Mouse (Mus musculus) embryonic facial prominence, embryonic 13.5 days (tissue): ENCODE measurements around the gene Lmtk2. TPM values are rescaled to one million over a fixed set of nuclear protein-coding genes. Genes with fewer than 3 reads are reported as not detected.

Experiments
- ATAC-seq: fragments of 200-750 bp; cut with Nextera tagmentation; 2 replicates; pipeline ENCODE4 v1.8.0; 2017; ENCODE audit warnings: low read depth; ENCODE audit not compliant: insufficient number of reproducible peaks, insufficient read depth, low FRiP score, low TSS enrichment
- H3K27ac ChIP-seq: fragments of 300-500 bp; sonication (generic); 2 replicates; pipeline ENCODE4 v1.5.1; 2015; ENCODE audit warnings: moderate library complexity, mild to moderate bottlenecking, inconsistent platforms
- H3K27me3 ChIP-seq: fragments of 300-500 bp; sonication (generic); 2 replicates; pipeline ENCODE4 v1.6.1; 2015; ENCODE audit warnings: mild to moderate bottlenecking, inconsistent platforms
- H3K36me3 ChIP-seq: fragments of 300-500 bp; sonication (generic); 2 replicates; pipeline ENCODE4 v1.6.1; 2015; ENCODE audit warnings: mild to moderate bottlenecking, inconsistent platforms
- H3K4me1 ChIP-seq: fragments of 300-500 bp; sonication (generic); 2 replicates; pipeline ENCODE4 v1.6.1; 2015; ENCODE audit warnings: inconsistent platforms
- H3K4me2 ChIP-seq: fragments of 300-500 bp; sonication (generic); 2 replicates; pipeline ENCODE4 v1.6.1; 2015; ENCODE audit warnings: moderate library complexity, mild to moderate bottlenecking, inconsistent platforms
- H3K4me3 ChIP-seq: fragments of 300-500 bp; sonication (generic); 2 replicates; pipeline ENCODE4 v1.5.1; 2015; ENCODE audit warnings: mild to moderate bottlenecking, inconsistent platforms
- H3K9ac ChIP-seq: fragments of 300-500 bp; sonication (generic); 2 replicates; pipeline ENCODE4 v1.6.1; 2015; ENCODE audit warnings: mild to moderate bottlenecking, inconsistent platforms
- H3K9me3 ChIP-seq: fragments of 300-500 bp; sonication (generic); 2 replicates; pipeline ENCODE4 v1.6.1; 2016; ENCODE audit warnings: inconsistent platforms
- WGBS: fragments of 180-500 bp; shearing (Covaris S2); methylation state at CpG from one replicate; pipeline ENCODE4 v1.1.7; 2015; ENCODE audit warnings: mixed read lengths; 5-methylcytosine and 5-hydroxymethylcytosine counted together
- polyA plus RNA-seq: library from polyadenylated mRNA; unstranded; fragments of >200 nt; fragmentation: Nextera tagmentation; extraction: Ambion mirVana; gene quantifications from 2 replicates; pipeline ENCODE4 v1.2.1, GENCODE M21; 2015

The Lmtk2 gene
- polyA plus RNA-seq, 1 experiment from 2014 or later = 4.8 TPM

- no peak for ATAC-seq
- no peaks in the 10 kb centered on the region for H3K9me3 ChIP-seq
Observed at GRCm38 (mm10) chr5:144151270-144151669, 51.0 kb downstream of the Lmtk2 start.

GRCm38 (mm10) chr5:144154528-144154927 lies 54.3 kb downstream of the Lmtk2 start:
- WGBS = 32% methylated on average over 7 of the region's 7 CpGs
- H3K27me3 ChIP-seq = no peaks in the 10 kb centered on the region
- no peaks in the 10 kb centered on the region for H3K9me3 ChIP-seq
- no peak for ATAC-seq
- H3K4me2 ChIP-seq = no peak overlapping the region
- H3K36me3 ChIP-seq = peaks cover 39% of the 10 kb centered on the region
- H3K4me1 ChIP-seq = peaks cover 20% of the 10 kb centered on the region
- no peak overlapping the region for H3K4me3 ChIP-seq
- no peak overlapping the region for H3K9ac ChIP-seq
- H3K27ac ChIP-seq = no peak overlapping the region

More at GRCm38 (mm10) chr5:144151270-144151669, 51.0 kb downstream of the Lmtk2 start:
- no peaks in the 10 kb centered on the region for H3K4me1 ChIP-seq
- H3K36me3 ChIP-seq = peaks cover 39% of the 10 kb centered on the region
- no peak overlapping the region for H3K4me3 ChIP-seq
- H3K27me3 ChIP-seq = no peaks in the 10 kb centered on the region
- no peak overlapping the region for H3K9ac ChIP-seq
- 90% methylated on average over 4 of the region's 4 CpGs for WGBS
- H3K4me2 ChIP-seq = no peak overlapping the region
- H3K27ac ChIP-seq = no peak overlapping the region

DNA sequence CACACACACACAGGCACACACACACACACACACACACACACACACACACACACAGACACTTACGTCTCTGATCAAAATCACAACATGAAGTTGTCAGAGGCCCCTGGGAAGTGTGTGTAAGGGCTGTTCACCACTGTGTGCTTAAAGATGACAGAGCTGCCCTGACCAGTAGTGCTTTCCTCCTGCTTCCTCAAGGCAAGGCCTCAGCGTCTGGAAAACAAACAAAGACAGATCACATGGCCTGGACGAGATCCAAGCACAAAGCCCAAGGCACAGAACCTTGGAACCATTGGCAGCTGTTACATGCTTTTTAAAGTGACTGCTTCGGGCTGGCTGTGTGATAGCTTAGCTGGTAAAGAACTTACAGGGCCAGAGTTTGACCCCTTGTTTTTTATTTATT lies 58.4 kb downstream of the Lmtk2 start:
- no peaks in the 10 kb centered on the region for H3K9me3 ChIP-seq
- no peak overlapping the region for H3K4me3 ChIP-seq
- 23% methylated on average over 4 of the region's 4 CpGs for WGBS
- no peak overlapping the region for H3K4me2 ChIP-seq
- H3K27me3 ChIP-seq = no peaks in the 10 kb centered on the region
- peaks cover 29% of the 10 kb centered on the region for H3K36me3 ChIP-seq
- H3K27ac ChIP-seq = peak overlapping the region; percentile 73
- ATAC-seq = peak; percentile 56; the same call in 1 of the 2 replicates
- H3K9ac ChIP-seq = no peak overlapping the region
- H3K4me1 ChIP-seq = peaks cover 35% of the 10 kb centered on the region

- H3K4me3 ChIP-seq = no peak overlapping the region
- 79% methylated on average over 8 of the region's 8 CpGs for WGBS
- no peaks in the 10 kb centered on the region for H3K9me3 ChIP-seq
- peaks cover 39% of the 10 kb centered on the region for H3K4me1 ChIP-seq
- H3K27me3 ChIP-seq = no peaks in the 10 kb centered on the region
- no peak overlapping the region for H3K4me2 ChIP-seq
- H3K9ac ChIP-seq = no peak overlapping the region
- H3K36me3 ChIP-seq = peaks cover 29% of the 10 kb centered on the region
- no peak for ATAC-seq
- H3K27ac ChIP-seq = peak overlapping the region; percentile 73
Observed at GRCm38 (mm10) chr5:144159137-144159536, 58.9 kb downstream of the Lmtk2 start.

- Histone ChIP-seq H3K27ac (peak overlapping the region; percentile 74), H3K36me3 (peaks cover 38% of the 10 kb centered on the region), H3K4me3 (no peak overlapping the region), H3K9me3 (no peaks in the 10 kb centered on the region), H3K9ac (0 out of 2 replicates have a peak overlapping the region, but pooled peaks have one; percentile 16), H3K27me3 (no peaks in the 10 kb centered on the region), H3K4me2 (no peak overlapping the region), H3K4me1 (peaks cover 38% of the 10 kb centered on the region)
- ATAC-seq = no peak
- WGBS = 79% methylated on average over 5 of the region's 5 CpGs
Observed at GRCm38 (mm10) chr5:144162080-144162812, 62.0 kb downstream of the Lmtk2 start.

DNA sequence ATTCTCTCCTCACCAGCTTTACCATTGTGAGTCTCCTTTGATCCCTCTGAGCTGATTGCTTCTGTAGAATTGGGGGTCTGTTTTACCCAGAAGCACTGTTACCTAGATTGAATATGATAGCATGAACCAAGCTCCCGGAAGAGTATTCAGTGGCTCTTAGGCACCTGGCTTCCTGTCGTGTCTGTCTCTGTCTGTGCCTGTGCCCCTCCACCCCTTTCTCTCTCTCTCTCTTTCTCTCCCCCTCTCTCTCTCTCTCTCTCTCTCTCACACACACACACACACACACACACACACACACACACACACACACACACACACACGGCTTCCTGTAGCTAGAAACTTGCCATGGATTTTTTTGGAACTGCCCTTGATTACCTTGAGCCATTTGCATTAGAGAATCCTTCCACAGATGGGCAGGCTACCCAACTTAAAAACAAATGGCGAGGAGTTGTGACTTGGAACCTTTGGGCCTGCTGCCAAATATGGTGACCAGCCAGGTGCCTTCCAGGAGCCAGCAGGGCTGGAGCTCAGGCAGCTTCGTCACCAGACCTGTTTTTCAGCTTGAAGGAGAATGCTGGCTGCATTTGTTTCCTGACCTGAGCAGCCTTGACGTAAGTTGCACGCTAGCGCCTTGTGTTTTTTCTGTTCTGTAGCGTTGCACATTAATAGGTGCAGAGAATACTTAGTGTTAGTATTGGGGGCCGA lies 62.7 kb downstream of the Lmtk2 start:
- H3K36me3 ChIP-seq = peaks cover 34% of the 10 kb centered on the region
- WGBS = 69% methylated on average over 10 of the region's 10 CpGs
- H3K4me2 ChIP-seq = no peak overlapping the region
- ATAC-seq = no peak
- no peak overlapping the region for H3K9ac ChIP-seq
- H3K27me3 ChIP-seq = no peaks in the 10 kb centered on the region
- peak overlapping the region; percentile 74 for H3K27ac ChIP-seq
- H3K4me3 ChIP-seq = no peak overlapping the region
- H3K9me3 ChIP-seq = no peaks in the 10 kb centered on the region
- H3K4me1 ChIP-seq = peaks cover 35% of the 10 kb centered on the region

GRCm38 (mm10) chr5:144165756-144166155 lies 65.5 kb downstream of the Lmtk2 start:
- peaks cover 46% of the 10 kb centered on the region for H3K36me3 ChIP-seq
- H3K4me1 ChIP-seq = peaks cover 23% of the 10 kb centered on the region
- no peak overlapping the region for H3K27ac ChIP-seq
- H3K4me2 ChIP-seq = no peak overlapping the region
- ATAC-seq = no peak
- no peaks in the 10 kb centered on the region for H3K27me3 ChIP-seq
- no peaks in the 10 kb centered on the region for H3K9me3 ChIP-seq
- 75% methylated on average over 3 of the region's 3 CpGs for WGBS
- H3K4me3 ChIP-seq = no peak overlapping the region
- H3K9ac ChIP-seq = no peak overlapping the region

DNA sequence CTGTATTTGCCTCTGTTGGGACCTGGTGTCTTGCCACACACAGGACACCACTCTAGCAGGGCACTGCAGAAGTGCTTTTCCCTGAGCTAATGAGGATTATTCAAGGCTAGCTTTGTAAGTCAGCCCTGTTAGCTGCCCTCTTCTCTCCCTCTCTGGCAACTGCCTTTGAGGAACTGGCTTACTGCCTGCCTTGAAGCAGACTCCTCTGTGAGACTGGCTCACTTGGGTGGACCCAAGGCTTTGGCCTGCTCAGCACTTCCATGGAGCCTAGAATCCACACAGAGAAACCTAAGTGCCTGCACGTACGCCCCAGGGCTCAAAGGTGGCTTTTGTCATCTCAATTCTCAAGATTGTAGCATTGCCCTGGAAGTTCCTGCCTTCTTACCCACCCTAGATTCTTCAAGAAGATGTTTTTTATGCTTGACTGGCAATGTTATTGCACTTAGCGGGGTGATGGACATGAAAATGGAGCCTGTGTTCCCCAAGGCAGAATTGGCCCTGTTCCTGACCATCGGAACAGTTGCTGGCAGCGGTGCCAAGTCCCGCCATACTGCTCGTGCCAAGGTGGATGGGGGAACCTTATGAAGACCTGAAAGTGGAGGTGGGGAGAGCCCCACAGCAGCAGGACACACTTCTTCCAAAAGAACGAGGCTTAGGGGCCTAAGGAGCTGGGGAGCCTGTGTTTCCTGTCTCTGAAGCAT lies 69.2 kb downstream of the Lmtk2 start:
- Histone ChIP-seq H3K9ac (no peak overlapping the region), H3K4me2 (no peak overlapping the region), H3K4me1 (peaks cover 5% of the 10 kb centered on the region; the same call in 1 of the 2 replicates), H3K27ac (peak overlapping the region; percentile 33; the same call in 1 of the 2 replicates), H3K27me3 (no peaks in the 10 kb centered on the region), H3K4me3 (no peak overlapping the region), H3K9me3 (no peaks in the 10 kb centered on the region), H3K36me3 (peaks cover 67% of the 10 kb centered on the region)
- WGBS = 81% methylated on average over 8 of the region's 8 CpGs
- no peak for ATAC-seq

- Histone ChIP-seq H3K4me2 (no peak overlapping the region), H3K27me3 (no peaks in the 10 kb centered on the region), H3K9ac (no peak overlapping the region), H3K4me3 (no peak overlapping the region), H3K9me3 (no peaks in the 10 kb centered on the region), H3K36me3 (peaks cover 87% of the 10 kb centered on the region), H3K4me1 (no peaks in the 10 kb centered on the region), H3K27ac (no peak overlapping the region)
- 96% methylated on average over 18 of the region's 18 CpGs for WGBS
- no peak for ATAC-seq
Observed at GRCm38 (mm10) chr5:144173648-144174047, 73.4 kb downstream of the Lmtk2 start.

DNA sequence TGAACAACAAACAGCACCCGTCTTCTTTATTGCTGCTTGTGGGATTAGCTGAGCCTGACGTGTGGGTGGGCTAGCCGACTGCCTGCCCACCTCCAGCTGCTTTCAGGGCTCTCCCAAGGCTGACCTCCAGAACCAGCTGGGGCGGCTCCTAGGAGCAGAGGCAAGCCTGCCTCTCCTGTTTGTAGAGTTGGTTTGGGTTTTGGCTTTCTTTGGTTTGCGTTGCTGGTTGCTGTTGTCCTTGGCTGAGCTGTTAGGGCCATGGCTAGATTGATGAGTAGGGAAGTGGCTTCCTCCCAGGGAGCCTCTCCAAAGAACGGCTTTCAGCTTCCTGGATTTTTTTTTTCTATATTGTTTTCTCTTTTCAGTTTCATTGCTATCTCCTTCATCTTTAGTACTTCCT lies 78.0 kb downstream of the Lmtk2 start:
- WGBS = 72% methylated on average over 6 of the region's 6 CpGs
- H3K4me2 ChIP-seq = no peak overlapping the region
- ATAC-seq = no peak
- no peak overlapping the region for H3K9ac ChIP-seq
- H3K9me3 ChIP-seq = no peaks in the 10 kb centered on the region
- peaks cover 72% of the 10 kb centered on the region for H3K36me3 ChIP-seq
- H3K27me3 ChIP-seq = no peaks in the 10 kb centered on the region
- H3K4me3 ChIP-seq = no peak overlapping the region
- H3K27ac ChIP-seq = no peak overlapping the region
- no peaks in the 10 kb centered on the region for H3K4me1 ChIP-seq

GRCm38 (mm10) chr5:144181249-144181648 lies 81.0 kb downstream of the Lmtk2 start:
- H3K4me3 ChIP-seq = no peak overlapping the region
- no peak overlapping the region for H3K4me2 ChIP-seq
- H3K27me3 ChIP-seq = no peaks in the 10 kb centered on the region
- H3K27ac ChIP-seq = no peak overlapping the region
- H3K4me1 ChIP-seq = no peaks in the 10 kb centered on the region
- peaks cover 60% of the 10 kb centered on the region for H3K36me3 ChIP-seq
- H3K9me3 ChIP-seq = no peaks in the 10 kb centered on the region
- no peak overlapping the region for H3K9ac ChIP-seq
- no peak for ATAC-seq
- 96% methylated on average over 7 of the region's 7 CpGs for WGBS
